Mouse (Mus musculus): ENCODE data around the gene Gm42372.

The Gm42372 gene

DNA sequence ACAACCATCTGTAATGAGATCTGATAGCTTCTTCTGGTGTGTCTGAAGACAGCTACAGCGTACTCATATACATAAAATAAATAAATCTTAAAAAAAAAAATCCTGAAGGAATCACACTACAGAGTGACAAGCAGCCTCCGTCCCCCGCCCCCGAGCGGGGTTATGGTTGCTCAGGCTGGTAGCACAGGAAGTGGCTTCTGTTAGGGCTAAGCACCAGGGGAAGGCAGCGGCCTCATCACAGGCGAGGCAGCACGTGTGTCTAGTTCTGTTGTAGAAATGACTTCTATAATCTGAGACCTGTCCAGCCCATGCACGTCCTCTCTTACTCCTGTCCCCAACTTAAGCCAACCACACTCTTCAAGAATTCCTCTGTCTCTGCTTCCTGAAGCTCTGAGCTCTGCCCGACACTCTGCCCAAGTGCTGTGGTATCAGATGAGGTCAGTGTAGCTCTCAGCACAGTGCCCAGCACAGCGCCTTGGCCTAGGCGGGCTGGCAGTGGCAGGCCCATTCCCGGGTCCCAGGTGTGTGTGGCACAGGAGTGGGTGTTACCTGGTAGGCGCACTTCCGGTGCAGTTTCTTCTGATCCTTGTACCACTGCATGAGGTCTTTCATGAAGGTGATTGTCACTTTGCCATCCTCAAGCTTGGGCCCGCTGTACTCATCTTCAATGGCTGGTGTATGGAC lies 26.6 kb downstream of the Gm42372 start:
- DNase-seq: no peak

GRCm38 (mm10) chr7:17010010-17010347 lies 27.1 kb downstream of the Gm42372 start:
- DNase-seq: no peak

DNA sequence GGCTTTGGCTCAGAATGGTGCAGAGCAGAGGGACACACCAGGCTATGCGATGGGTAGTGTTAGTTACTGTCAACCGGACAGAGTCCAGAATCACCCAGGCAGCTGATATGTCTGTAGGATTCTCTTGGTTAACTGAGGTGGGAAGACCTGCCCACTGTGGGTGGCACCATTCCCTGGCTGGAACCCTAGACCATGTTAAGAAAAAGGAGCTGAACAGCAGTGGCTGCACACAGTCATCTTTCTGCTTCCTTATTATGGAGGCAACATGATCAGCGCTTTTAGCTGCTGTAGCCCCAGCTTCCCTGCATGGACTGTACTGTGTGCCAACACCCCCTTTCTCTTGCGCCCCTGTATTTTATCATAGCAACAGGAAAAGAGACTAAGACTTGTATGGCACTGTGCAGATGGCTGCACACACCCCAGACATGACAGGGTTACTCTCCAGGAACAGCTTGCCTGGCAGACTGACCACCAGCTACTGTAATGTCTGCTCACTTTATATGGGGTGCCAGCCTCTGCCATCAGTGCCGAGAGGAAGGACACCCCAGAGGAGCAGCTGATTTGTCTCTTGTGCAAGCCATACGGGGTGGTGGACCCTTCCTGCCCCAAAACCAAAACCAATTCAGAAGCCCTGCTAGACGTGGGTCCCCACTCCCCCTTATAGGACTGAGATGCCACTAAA lies 29.2 kb downstream of the Gm42372 start:
- no peak for DNase-seq

GRCm38 (mm10) chr7:17015381-17015780 lies 32.5 kb downstream of the Gm42372 start:
- no peak for DNase-seq

DNA sequence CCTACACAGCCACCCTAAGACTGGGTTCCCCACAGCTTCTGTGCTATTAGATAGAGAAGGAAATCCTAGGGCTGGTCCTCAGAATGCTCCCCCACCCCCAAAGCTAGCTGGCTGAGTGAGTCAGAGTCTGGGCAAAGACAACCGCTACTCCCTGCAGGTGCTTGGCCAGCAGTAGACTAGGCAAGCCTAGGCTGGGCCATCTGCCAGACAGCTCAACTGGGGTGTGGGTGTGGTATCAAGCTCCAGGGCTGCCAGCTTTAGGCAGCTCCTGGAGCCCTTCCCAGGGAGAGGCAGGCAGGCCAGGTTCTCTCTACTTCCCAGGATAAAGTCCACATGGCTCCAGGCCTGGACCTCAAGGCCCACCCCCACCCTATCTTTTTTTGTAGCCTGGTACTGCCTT lies 34.1 kb downstream of the Gm42372 start:
- DNase-seq: peak; percentile 96

DNA sequence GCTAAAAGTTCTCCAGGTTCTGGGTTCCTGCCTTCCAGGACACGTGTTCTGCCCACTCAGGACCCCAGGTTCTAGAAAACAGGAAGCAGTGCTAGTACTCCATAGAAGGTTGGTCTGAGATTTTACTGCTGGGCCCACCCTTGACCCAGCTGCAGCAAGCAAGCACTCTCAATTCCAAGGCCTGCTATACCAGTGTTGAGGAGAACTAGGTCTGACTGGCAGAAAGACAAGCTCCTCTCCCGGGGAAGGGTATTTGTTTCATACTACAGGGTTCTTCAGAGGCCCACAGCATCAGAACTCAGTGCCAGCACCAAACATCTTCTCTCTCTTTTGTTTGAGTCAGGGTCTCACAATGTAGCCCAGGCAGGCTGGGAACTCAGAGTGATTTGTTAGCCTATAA lies 35.0 kb downstream of the Gm42372 start:
- DNase-seq: no peak

- no peak for DNase-seq
Observed at GRCm38 (mm10) chr7:17019426-17020166, 36.7 kb downstream of the Gm42372 start.

- no peak for DNase-seq
Observed at GRCm38 (mm10) chr7:17022176-17022575, 39.3 kb downstream of the Gm42372 start.

GRCm38 (mm10) chr7:17023701-17024100 lies 40.8 kb downstream of the Gm42372 start:
- no peak for DNase-seq

GRCm38 (mm10) chr7:17024141-17024540 lies 41.3 kb downstream of the Gm42372 start:
- no peak for DNase-seq

GRCm38 (mm10) chr7:17024814-17025504 lies 42.1 kb downstream of the Gm42372 start:
- no peak for DNase-seq

- no peak for DNase-seq
Observed at GRCm38 (mm10) chr7:17025505-17025894, 42.6 kb downstream of the Gm42372 start.

DNA sequence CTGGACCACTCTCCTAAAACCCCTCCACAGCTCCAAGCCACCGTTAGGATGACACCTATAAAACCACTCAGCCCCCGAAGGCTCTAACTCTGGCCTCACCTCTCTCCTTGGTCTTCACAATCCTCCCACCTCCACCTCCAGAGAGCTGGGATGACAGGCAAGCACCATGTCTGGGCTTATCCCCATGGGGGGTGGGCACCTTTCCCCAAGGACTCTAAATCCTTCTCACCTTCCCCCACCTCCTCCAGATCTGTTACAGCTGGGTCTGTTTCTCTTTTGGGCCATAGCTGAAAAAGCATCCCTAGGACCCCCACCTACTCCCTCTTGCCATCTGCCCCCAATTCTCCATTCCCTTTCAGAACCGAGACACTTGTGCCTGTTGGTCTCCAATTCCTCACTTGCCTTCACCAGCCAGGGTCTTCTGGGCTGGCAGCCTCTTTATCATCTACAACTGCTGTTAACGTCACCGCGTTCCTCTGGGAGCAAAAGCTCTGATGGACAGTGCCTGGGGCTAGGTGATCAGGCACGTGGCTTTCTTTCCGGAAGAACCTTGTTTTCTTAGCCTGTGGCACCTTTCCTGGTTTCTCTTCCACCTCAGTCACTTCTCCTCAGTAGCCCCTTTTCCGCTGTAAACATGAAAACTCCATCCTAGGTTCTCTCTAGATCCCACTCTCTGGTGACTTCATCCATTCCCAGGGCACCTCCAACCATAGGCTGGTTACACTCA lies 43.2 kb downstream of the Gm42372 start:
- DNase-seq: no peak

DNA sequence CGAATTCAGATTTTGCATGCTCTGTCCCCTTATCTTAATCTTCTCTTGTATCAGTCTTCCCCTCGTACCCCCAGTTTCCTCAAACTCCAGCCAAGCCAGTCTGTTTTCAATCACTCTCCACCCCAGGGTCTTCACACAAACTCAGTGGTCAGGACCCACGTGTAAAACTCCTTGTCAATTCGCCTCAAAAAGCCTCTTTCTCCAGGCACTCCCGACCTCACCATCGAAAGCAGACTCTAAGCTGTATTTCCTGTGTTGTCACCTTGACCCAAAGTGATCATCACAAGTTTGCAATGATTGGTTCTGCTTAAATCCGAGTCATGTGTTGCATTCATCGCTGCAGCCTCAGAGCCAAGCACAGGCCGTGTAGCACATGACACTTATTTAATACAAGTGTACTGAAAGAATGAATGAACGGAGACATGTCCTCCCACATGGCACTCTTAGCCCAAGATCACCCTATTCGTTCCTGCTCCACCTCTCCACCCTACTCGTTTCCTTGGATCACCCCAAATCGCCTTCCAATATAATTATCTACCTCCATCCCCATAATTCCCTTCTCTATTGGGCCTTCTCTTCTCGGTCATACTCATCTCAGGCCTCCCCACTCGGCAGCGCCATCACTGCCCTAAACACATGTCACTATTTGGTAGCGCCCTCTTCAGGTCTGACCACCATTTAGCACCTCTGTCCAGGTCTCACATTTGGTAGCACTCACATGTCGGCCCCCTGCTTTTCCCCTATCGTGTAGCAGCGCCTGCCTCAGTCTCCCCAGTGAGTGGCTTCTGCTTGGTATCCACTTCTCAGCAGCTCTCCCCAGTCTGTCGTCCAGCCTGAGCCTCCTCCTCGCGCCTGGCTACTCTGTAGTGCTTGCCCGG lies 44.1 kb downstream of the Gm42372 start:
- DNase-seq: peak; percentile 76

GRCm38 (mm10) chr7:17027588-17028343 lies 44.9 kb downstream of the Gm42372 start, which contains the start of gene Ppp5c:
Gene Ppp5c, minus strand, starts transcription at chr7:17027924.
- peak; percentile 91 for DNase-seq

GRCm38 (mm10) chr7:17028923-17029322 lies 46.0 kb downstream of the Gm42372 start:
- no peak for DNase-seq

- peak; percentile 54 for DNase-seq
Observed at GRCm38 (mm10) chr7:17030239-17030638, 47.4 kb downstream of the Gm42372 start.

All from layer of hippocampus, adult 9-11 months (tissue).